Comparison of ENCODE assay signal across 28 mouse cellular contexts in the genomic region with DNA sequence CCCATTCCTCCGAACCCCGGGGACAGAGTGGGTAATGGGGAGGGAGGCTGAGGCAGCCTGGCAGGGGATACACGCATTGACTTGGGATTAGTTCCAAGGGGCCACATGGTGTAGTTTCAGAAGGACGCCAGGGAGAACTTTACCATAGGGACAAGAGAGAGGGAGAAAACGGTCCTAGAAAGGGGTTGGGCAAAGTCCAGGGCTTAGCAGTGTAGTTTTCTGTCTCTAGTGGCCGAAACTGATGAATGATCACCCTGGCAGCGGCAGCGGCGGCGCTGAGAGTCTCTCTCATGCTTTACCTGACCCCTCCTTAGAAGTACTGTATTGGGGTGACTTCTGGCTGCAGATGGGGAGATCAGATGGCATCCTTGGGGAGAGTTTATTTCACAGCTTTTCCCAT. TPM values are rescaled to one million over a fixed set of nuclear protein-coding genes. Genes with fewer than 3 reads are reported as not detected.
DNase-seq lines count a peak whose midpoint lies in the region; ATAC-seq and TF ChIP-seq lines count a peak whose summit lies in the region.
"Had no signal": no experiment of that assay in that cellular context is flagged by ENCODE, and none has a peak within 500 bp of the region (broad histone marks: within the 10 kb centered on the region; RNA-seq: fewer than 3 reads in every experiment).

No protein-coding gene starts in this region.

- no peak overlapping the region for H3K4me3 ChIP-seq in forebrain, embryonic 11.5 days (ENCODE audit: low read depth, low read length)
- no peak overlapping the region for H3K4me3 ChIP-seq in forebrain, postnatal 0 days (ENCODE audit: low read depth, low read length)
- peak overlapping the region; percentile 2; the same call in 1 of the 2 replicates for H3K4me3 ChIP-seq in kidney, adult 2 months (ENCODE audit: insufficient read depth, low read depth, low read length)
- no peak overlapping the region for H3K4me3 ChIP-seq in kidney, embryonic 16.5 days (ENCODE audit: low read length)
- H3K4me3 ChIP-seq in kidney, postnatal 0 days (replicated peaks; ENCODE audit: low read depth, low read length): no peak overlapping the region
- H3K4me3 ChIP-seq in kidney, embryonic 15.5 days (replicated peaks): no peak overlapping the region
- H3K4me3 ChIP-seq in liver, adult 2 months (ENCODE audit: insufficient read depth, low read depth, low read length): peak overlapping the region; percentile 69
- H3K4me3 ChIP-seq in liver, embryonic 12.5 days: no peak overlapping the region
- H3K4me3 ChIP-seq: embryonic facial prominence, embryonic 10.5 days; embryonic facial prominence, embryonic 12.5 days; forebrain, embryonic 12.5 days had no signal

- no peak overlapping the region for H3K4me2 ChIP-seq in forebrain, embryonic 11.5 days (ENCODE audit: low read depth, low read length, severe bottlenecking)
- no peak overlapping the region for H3K4me2 ChIP-seq in forebrain, postnatal 0 days (ENCODE audit: low read depth)
- no peak overlapping the region for H3K4me2 ChIP-seq in kidney, embryonic 16.5 days (replicated peaks; ENCODE audit: low read depth, low read length)
- no peak overlapping the region for H3K4me2 ChIP-seq in kidney, postnatal 0 days (ENCODE audit: low read length)
- H3K4me2 ChIP-seq in kidney, embryonic 15.5 days: no peak overlapping the region
- H3K4me2 ChIP-seq in liver, embryonic 12.5 days: no peak overlapping the region
- H3K4me2 ChIP-seq: embryonic facial prominence, embryonic 12.5 days; forebrain, embryonic 12.5 days had no signal

- DNase-seq in forebrain, embryonic 11.5 days (ENCODE audit: low spot score): peak; percentile 40
- no peak for DNase-seq in forebrain, postnatal 0 days
- DNase-seq in kidney, adult 2 months: peak; percentile 51
- DNase-seq in kidney, postnatal 0 days (ENCODE audit: low spot score): no peak
- DNase-seq in liver, adult 2 months (ENCODE audit: extremely low read depth, low read depth, low spot score): peak; percentile 61
- DNase-seq: adrenal gland, adult 8-10 months; adrenal gland, postnatal 14 days; adrenal gland, postnatal 36 days; B cell, adult 2 months; cerebellum, adult 2 months; cerebellum, adult 9-10 months; cerebellum, postnatal 10 days; cerebellum, postnatal 25 days had no signal

- H3K9ac ChIP-seq in forebrain, embryonic 11.5 days (ENCODE audit: low read length): no peak overlapping the region
- no peak overlapping the region for H3K9ac ChIP-seq in forebrain, postnatal 0 days
- no peak overlapping the region for H3K9ac ChIP-seq in kidney, embryonic 16.5 days (replicated peaks; ENCODE audit: low read length)
- H3K9ac ChIP-seq in kidney, postnatal 0 days (ENCODE audit: low read depth, low read length): no peak overlapping the region
- H3K9ac ChIP-seq in kidney, embryonic 15.5 days: no peak overlapping the region
- H3K9ac ChIP-seq in liver, adult 2 months (ENCODE audit: low read depth, low read length): peak overlapping the region; percentile 89
- H3K9ac ChIP-seq in liver, embryonic 12.5 days: no peak overlapping the region
- H3K9ac ChIP-seq: embryonic facial prominence, embryonic 12.5 days; forebrain, embryonic 12.5 days had no signal

- WGBS in forebrain, embryonic 11.5 days: 82% methylated on average over 10 of the region's 10 CpGs
- WGBS in forebrain, postnatal 0 days: 83% methylated on average over 10 of the region's 10 CpGs
- WGBS in kidney, adult 2 months: 58% methylated on average over 10 of the region's 10 CpGs
- 79% methylated on average over 10 of the region's 10 CpGs for WGBS in kidney, embryonic 16.5 days
- WGBS in kidney, postnatal 0 days: 78% methylated on average over 10 of the region's 10 CpGs
- 81% methylated on average over 10 of the region's 10 CpGs for WGBS in kidney, embryonic 15.5 days
- WGBS in liver, adult 2 months: 24% methylated on average over 10 of the region's 10 CpGs
- 64% methylated on average over 10 of the region's 10 CpGs for WGBS in liver, embryonic 12.5 days (ENCODE audit: insufficient replicate concordance)

- H3K79me2 ChIP-seq in liver, adult 2 months (ENCODE audit: control insufficient read depth, insufficient read depth, low read length): peaks cover 10% of the 10 kb centered on the region; the same call in 1 of the 2 replicates

- no peaks in the 10 kb centered on the region for H3K4me1 ChIP-seq in forebrain, embryonic 11.5 days (replicated peaks; ENCODE audit: control insufficient read depth, insufficient read depth, low read length)
- no peaks in the 10 kb centered on the region for H3K4me1 ChIP-seq in forebrain, postnatal 0 days (ENCODE audit: insufficient read depth)
- H3K4me1 ChIP-seq in kidney, adult 2 months (ENCODE audit: control insufficient read depth, insufficient read depth, low read length): no peaks in the 10 kb centered on the region
- no peaks in the 10 kb centered on the region for H3K4me1 ChIP-seq in kidney, embryonic 16.5 days (ENCODE audit: insufficient read depth, low read length)
- no peaks in the 10 kb centered on the region for H3K4me1 ChIP-seq in kidney, postnatal 0 days (replicated peaks; ENCODE audit: insufficient read depth, low read length)
- no peaks in the 10 kb centered on the region for H3K4me1 ChIP-seq in kidney, embryonic 15.5 days
- peaks cover 18% of the 10 kb centered on the region for H3K4me1 ChIP-seq in liver, adult 2 months (ENCODE audit: control insufficient read depth, insufficient read depth, low read length)
- H3K4me1 ChIP-seq in liver, embryonic 12.5 days: no peaks in the 10 kb centered on the region
- H3K4me1 ChIP-seq: embryonic facial prominence, embryonic 10.5 days; embryonic facial prominence, embryonic 12.5 days; forebrain, embryonic 12.5 days had no signal

- no peak for ATAC-seq in forebrain, embryonic 11.5 days (replicated peaks; ENCODE audit: low FRiP score)
- no peak for ATAC-seq in forebrain, postnatal 0 days
- no peak for ATAC-seq in kidney, embryonic 16.5 days (ENCODE audit: low FRiP score, low TSS enrichment)
- peak; percentile 15; the same call in 1 of the 2 replicates for ATAC-seq in kidney, postnatal 0 days (replicated peaks; ENCODE audit: low FRiP score, low read depth)
- ATAC-seq in kidney, embryonic 15.5 days (replicated peaks; ENCODE audit: low FRiP score): no peak
- no peak for ATAC-seq in liver, embryonic 12.5 days
- ATAC-seq: activated CD4-positive, CD25-positive, alpha-beta regulatory T cell, adult 4 months; CD4-positive, CD25-positive, alpha-beta regulatory T cell, adult 4 months; forebrain, embryonic 14.5 days; Patski had no signal

- H3K36me3 ChIP-seq in forebrain, embryonic 11.5 days (ENCODE audit: control insufficient read depth, insufficient read depth, low read length): no peaks in the 10 kb centered on the region
- H3K36me3 ChIP-seq in forebrain, postnatal 0 days (ENCODE audit: insufficient read depth): no peaks in the 10 kb centered on the region
- no peaks in the 10 kb centered on the region for H3K36me3 ChIP-seq in kidney, adult 2 months (ENCODE audit: control insufficient read depth, insufficient read depth, low read length)
- no peaks in the 10 kb centered on the region for H3K36me3 ChIP-seq in kidney, embryonic 16.5 days (ENCODE audit: insufficient read depth, low read length)
- no peaks in the 10 kb centered on the region for H3K36me3 ChIP-seq in kidney, postnatal 0 days (ENCODE audit: insufficient read depth, low read length)
- no peaks in the 10 kb centered on the region for H3K36me3 ChIP-seq in kidney, embryonic 15.5 days
- H3K36me3 ChIP-seq in liver, adult 2 months (ENCODE audit: control insufficient read depth, insufficient read depth, low read length): peaks cover 12% of the 10 kb centered on the region; the same call in 1 of the 2 replicates
- H3K36me3 ChIP-seq in liver, embryonic 12.5 days: no peaks in the 10 kb centered on the region
- H3K36me3 ChIP-seq: embryonic facial prominence, embryonic 10.5 days; embryonic facial prominence, embryonic 12.5 days; forebrain, embryonic 12.5 days; G1E had no signal

- no peaks in the 10 kb centered on the region for H3K27me3 ChIP-seq in forebrain, embryonic 11.5 days (ENCODE audit: control insufficient read depth, insufficient read depth, low read length)
- H3K27me3 ChIP-seq in forebrain, postnatal 0 days (ENCODE audit: insufficient read depth, low read length): no peaks in the 10 kb centered on the region
- H3K27me3 ChIP-seq in kidney, adult 2 months (replicated peaks; ENCODE audit: control insufficient read depth, insufficient read depth, low read length): no peaks in the 10 kb centered on the region
- H3K27me3 ChIP-seq in kidney, embryonic 16.5 days (ENCODE audit: insufficient read depth, low read length): no peaks in the 10 kb centered on the region
- no peaks in the 10 kb centered on the region for H3K27me3 ChIP-seq in kidney, postnatal 0 days (ENCODE audit: insufficient read depth, low read length)
- 0 out of 2 replicates have a peak, but pooled peaks cover 4% of the 10 kb centered on the region for H3K27me3 ChIP-seq in kidney, embryonic 15.5 days
- H3K27me3 ChIP-seq in liver, adult 2 months (ENCODE audit: control insufficient read depth, insufficient read depth, low read length): no peaks in the 10 kb centered on the region
- peaks cover 42% of the 10 kb centered on the region for H3K27me3 ChIP-seq in liver, embryonic 12.5 days (replicated peaks)
- H3K27me3 ChIP-seq: embryonic facial prominence, embryonic 12.5 days; Patski had no signal

- TF ChIP-seq POLR2A in kidney, adult 2 months (IDR thresholded peaks at IDR 0.05; ENCODE audit: low read depth, low read length): no peak
- 0 out of 2 replicates have a peak, but pooled peaks have one; percentile 3 for TF ChIP-seq POLR2A in liver, adult 2 months (IDR thresholded peaks at IDR 0.05; ENCODE audit: extremely low read depth, insufficient read depth, low read length)

- no peak for TF ChIP-seq CTCF in forebrain, postnatal 0 days (IDR thresholded peaks at IDR 0.05; ENCODE audit: low read depth)
- 0 out of 2 replicates have a peak, but pooled peaks have one; percentile 8 for TF ChIP-seq CTCF in kidney, adult 2 months (conservative IDR thresholded peaks at IDR 0.05; ENCODE audit: insufficient read depth, insufficient read length, low read depth, low read length)
- TF ChIP-seq CTCF in kidney, postnatal 0 days (IDR thresholded peaks at IDR 0.05; ENCODE audit: low read depth): no peak
- TF ChIP-seq CTCF in liver, adult 2 months (IDR thresholded peaks at IDR 0.05; ENCODE audit: low read depth, low read length): no peak

- H3K9me3 ChIP-seq in forebrain, embryonic 11.5 days (ENCODE audit: control insufficient read depth, low read length): no peaks in the 10 kb centered on the region
- no peaks in the 10 kb centered on the region for H3K9me3 ChIP-seq in forebrain, postnatal 0 days (ENCODE audit: low read length)
- H3K9me3 ChIP-seq in kidney, embryonic 16.5 days (ENCODE audit: low read length): no peaks in the 10 kb centered on the region
- no peaks in the 10 kb centered on the region for H3K9me3 ChIP-seq in kidney, postnatal 0 days (replicated peaks; ENCODE audit: low read length)
- H3K9me3 ChIP-seq in kidney, embryonic 15.5 days (replicated peaks): no peaks in the 10 kb centered on the region
- H3K9me3 ChIP-seq in liver, embryonic 12.5 days (replicated peaks): no peaks in the 10 kb centered on the region
- H3K9me3 ChIP-seq: embryonic facial prominence, embryonic 10.5 days; embryonic facial prominence, embryonic 12.5 days; forebrain, embryonic 12.5 days; G1E had no signal

- H3K27ac ChIP-seq in forebrain, embryonic 11.5 days (ENCODE audit: low read depth, low read length): no peak overlapping the region
- H3K27ac ChIP-seq in forebrain, postnatal 0 days (ENCODE audit: low read depth, low read length): no peak overlapping the region
- H3K27ac ChIP-seq in kidney, adult 2 months (ENCODE audit: insufficient read depth, low read depth, low read length): peak overlapping the region; percentile 1; the same call in 1 of the 2 replicates
- no peak overlapping the region for H3K27ac ChIP-seq in kidney, embryonic 16.5 days (ENCODE audit: low read length)
- H3K27ac ChIP-seq in kidney, postnatal 0 days: 0 out of 2 replicates have a peak overlapping the region, but pooled peaks have one; percentile 11
- no peak overlapping the region for H3K27ac ChIP-seq in kidney, embryonic 15.5 days
- peak overlapping the region; percentile 85 for H3K27ac ChIP-seq in liver, adult 2 months (replicated peaks; ENCODE audit: insufficient read depth, low read depth, low read length)
- H3K27ac ChIP-seq in liver, embryonic 12.5 days: no peak overlapping the region
- H3K27ac ChIP-seq: embryonic facial prominence, embryonic 10.5 days; embryonic facial prominence, embryonic 12.5 days; forebrain, embryonic 12.5 days had no signal

RNA-seq across cellular contexts. Expression of gene Mettl7b, which starts 2.4 kb away (rescaled TPM):
- not detected in 2 replicates for polyA plus RNA-seq in forebrain, embryonic 11.5 days (2014; fragmentation: Nextera tagmentation; extraction: Ambion mirVana)
- not detected in 2 replicates for total RNA-seq in forebrain, postnatal 0 days (2014; rRNA removed)
- polyA plus RNA-seq in forebrain, postnatal 0 days (2015; fragmentation: Nextera tagmentation; extraction: Ambion mirVana): not detected in 2 replicates
- 234 and 269 TPM in 2 replicates for polyA plus RNA-seq in kidney, adult 2 months (2012; rRNA removed)
- polyA plus RNA-seq in kidney, embryonic 16.5 days (2015; fragmentation: Nextera tagmentation; extraction: Ambion mirVana): 12.0 and 17.1 TPM in 2 replicates
- 59.9 and 69.3 TPM in 2 replicates for polyA plus RNA-seq in kidney, postnatal 0 days (2015; fragmentation: Nextera tagmentation; extraction: Ambion mirVana)
- polyA plus RNA-seq in kidney, embryonic 15.5 days (2015; fragmentation: Nextera tagmentation; extraction: Ambion mirVana): 5.6 and 6.4 TPM in 2 replicates
- 639 and 785 TPM in 2 replicates for total RNA-seq in liver, adult 2 months (2014; rRNA removed)
- polyA plus RNA-seq in liver, adult 2 months (2012; rRNA removed): 780 and 929 TPM in 2 replicates
- not detected in 2 replicates for polyA plus RNA-seq in liver, embryonic 12.5 days (2016; fragmentation: Nextera tagmentation; extraction: Ambion mirVana)
- total RNA-seq: CH12.LX, G1E had no signal
- polyA plus RNA-seq: activated CD4-positive, CD25-positive, alpha-beta regulatory T cell, adult 4 months; CD4-positive, CD25-positive, alpha-beta regulatory T cell, adult 4 months; cerebellum, adult 2 months; cortical plate, adult 2 months; embryonic facial prominence, embryonic 10.5 days; embryonic facial prominence, embryonic 14.5 days; forebrain, embryonic 12.5 days; forebrain, embryonic 14.5 days; G1E had no signal

RNA-seq across cellular contexts. Expression of gene Itga7, which starts 24.7 kb away (rescaled TPM):
- polyA plus RNA-seq in forebrain, embryonic 11.5 days (2014; fragmentation: Nextera tagmentation; extraction: Ambion mirVana): 0.65 and 0.69 TPM in 2 replicates
- 7.7 and 12.7 TPM in 2 replicates for total RNA-seq in forebrain, postnatal 0 days (2014; rRNA removed)
- polyA plus RNA-seq in forebrain, postnatal 0 days (2015; fragmentation: Nextera tagmentation; extraction: Ambion mirVana): 5.8 and 7.7 TPM in 2 replicates
- polyA plus RNA-seq in kidney, adult 2 months (2012; rRNA removed): 14.6 and 17.8 TPM in 2 replicates
- 3.9 and 4.0 TPM in 2 replicates for polyA plus RNA-seq in kidney, embryonic 16.5 days (2015; fragmentation: Nextera tagmentation; extraction: Ambion mirVana)
- polyA plus RNA-seq in kidney, postnatal 0 days (2015; fragmentation: Nextera tagmentation; extraction: Ambion mirVana): 3.8 TPM in 2 replicates
- polyA plus RNA-seq in kidney, embryonic 15.5 days (2015; fragmentation: Nextera tagmentation; extraction: Ambion mirVana): 3.6 and 4.2 TPM in 2 replicates
- total RNA-seq in liver, adult 2 months (2014; rRNA removed): 4.6 and 4.9 TPM in 2 replicates
- polyA plus RNA-seq in liver, adult 2 months (2012; rRNA removed): 9.5 and 11.0 TPM in 2 replicates
- polyA plus RNA-seq in liver, embryonic 12.5 days (2016; fragmentation: Nextera tagmentation; extraction: Ambion mirVana): 0.12 and 0.17 TPM in 2 replicates

RNA-seq across cellular contexts. Expression of gene Olfr9, which starts 30.9 kb away (rescaled TPM):
- polyA plus RNA-seq in forebrain, embryonic 11.5 days (2014; fragmentation: Nextera tagmentation; extraction: Ambion mirVana): not detected in 2 replicates
- not detected in 2 replicates for total RNA-seq in forebrain, postnatal 0 days (2014; rRNA removed)
- polyA plus RNA-seq in forebrain, postnatal 0 days (2015; fragmentation: Nextera tagmentation; extraction: Ambion mirVana): not detected in 2 replicates
- not detected in 2 replicates for polyA plus RNA-seq in kidney, adult 2 months (2012; rRNA removed)
- polyA plus RNA-seq in kidney, embryonic 16.5 days (2015; fragmentation: Nextera tagmentation; extraction: Ambion mirVana): not detected in 2 replicates
- not detected in 2 replicates for polyA plus RNA-seq in kidney, postnatal 0 days (2015; fragmentation: Nextera tagmentation; extraction: Ambion mirVana)
- not detected in 2 replicates for polyA plus RNA-seq in kidney, embryonic 15.5 days (2015; fragmentation: Nextera tagmentation; extraction: Ambion mirVana)
- 0.07 TPM in 1 of 2 replicates, not detected in the other for total RNA-seq in liver, adult 2 months (2014; rRNA removed)
- polyA plus RNA-seq in liver, adult 2 months (2012; rRNA removed): 0.02 TPM in 1 of 2 replicates, not detected in the other
- polyA plus RNA-seq in liver, embryonic 12.5 days (2016; fragmentation: Nextera tagmentation; extraction: Ambion mirVana): not detected in 2 replicates
- total RNA-seq: adrenal gland, adult 18-20 months; adrenal gland, adult 8-10 months; adrenal gland, postnatal 14 days; adrenal gland, postnatal 36 days; CH12.LX had no signal
- polyA plus RNA-seq: activated CD4-positive, CD25-positive, alpha-beta regulatory T cell, adult 4 months; CD4-positive, CD25-positive, alpha-beta regulatory T cell, adult 4 months; cerebellum, adult 2 months; cortical plate, adult 2 months; embryonic facial prominence, embryonic 10.5 days; embryonic facial prominence, embryonic 12.5 days; embryonic facial prominence, embryonic 14.5 days; forebrain, embryonic 12.5 days; forebrain, embryonic 14.5 days; G1E; Patski had no signal

RNA-seq across cellular contexts. Expression of gene Bloc1s1, which starts 34.5 kb away (rescaled TPM):
- 191 and 202 TPM in 2 replicates for polyA plus RNA-seq in forebrain, embryonic 11.5 days (2014; fragmentation: Nextera tagmentation; extraction: Ambion mirVana)
- total RNA-seq in forebrain, postnatal 0 days (2014; rRNA removed): 120 and 149 TPM in 2 replicates
- polyA plus RNA-seq in forebrain, postnatal 0 days (2015; fragmentation: Nextera tagmentation; extraction: Ambion mirVana): 246 and 305 TPM in 2 replicates
- polyA plus RNA-seq in kidney, adult 2 months (2012; rRNA removed): 339 and 365 TPM in 2 replicates
- polyA plus RNA-seq in kidney, embryonic 16.5 days (2015; fragmentation: Nextera tagmentation; extraction: Ambion mirVana): 227 and 234 TPM in 2 replicates
- 272 and 276 TPM in 2 replicates for polyA plus RNA-seq in kidney, postnatal 0 days (2015; fragmentation: Nextera tagmentation; extraction: Ambion mirVana)
- polyA plus RNA-seq in kidney, embryonic 15.5 days (2015; fragmentation: Nextera tagmentation; extraction: Ambion mirVana): 220 and 231 TPM in 2 replicates
- 91.1 and 106 TPM in 2 replicates for total RNA-seq in liver, adult 2 months (2014; rRNA removed)
- polyA plus RNA-seq in liver, adult 2 months (2012; rRNA removed): 192 and 226 TPM in 2 replicates
- 82.5 and 83.0 TPM in 2 replicates for polyA plus RNA-seq in liver, embryonic 12.5 days (2016; fragmentation: Nextera tagmentation; extraction: Ambion mirVana)

RNA-seq across cellular contexts. Expression of gene Rdh5, which starts 35.7 kb away (rescaled TPM):
- 12.3 and 12.6 TPM in 2 replicates for polyA plus RNA-seq in forebrain, embryonic 11.5 days (2014; fragmentation: Nextera tagmentation; extraction: Ambion mirVana)
- 4.1 and 5.8 TPM in 2 replicates for total RNA-seq in forebrain, postnatal 0 days (2014; rRNA removed)
- 6.9 and 10.2 TPM in 2 replicates for polyA plus RNA-seq in forebrain, postnatal 0 days (2015; fragmentation: Nextera tagmentation; extraction: Ambion mirVana)
- polyA plus RNA-seq in kidney, adult 2 months (2012; rRNA removed): 38.9 and 46.0 TPM in 2 replicates
- 17.7 and 20.5 TPM in 2 replicates for polyA plus RNA-seq in kidney, embryonic 16.5 days (2015; fragmentation: Nextera tagmentation; extraction: Ambion mirVana)
- 12.9 and 15.0 TPM in 2 replicates for polyA plus RNA-seq in kidney, postnatal 0 days (2015; fragmentation: Nextera tagmentation; extraction: Ambion mirVana)
- polyA plus RNA-seq in kidney, embryonic 15.5 days (2015; fragmentation: Nextera tagmentation; extraction: Ambion mirVana): 15.3 and 18.8 TPM in 2 replicates
- total RNA-seq in liver, adult 2 months (2014; rRNA removed): 30.4 and 33.8 TPM in 2 replicates
- polyA plus RNA-seq in liver, adult 2 months (2012; rRNA removed): 86.2 and 91.8 TPM in 2 replicates
- 8.2 and 9.0 TPM in 2 replicates for polyA plus RNA-seq in liver, embryonic 12.5 days (2016; fragmentation: Nextera tagmentation; extraction: Ambion mirVana)

Comparison
In these comparisons a context has a peak if more than half of its experiments do, and no peak if none do; other contexts are left out.
1. DNase-seq: peak in forebrain, embryonic 11.5 days (single experiment), kidney, adult 2 months (single experiment) and liver, adult 2 months (single experiment); none in forebrain, postnatal 0 days (single experiment) and kidney, postnatal 0 days (single experiment).
2. H3K27ac ChIP-seq: peak in kidney, adult 2 months (single experiment), kidney, postnatal 0 days (single experiment) and liver, adult 2 months (single experiment); none in forebrain, embryonic 11.5 days (single experiment), forebrain, postnatal 0 days (single experiment), kidney, embryonic 16.5 days (single experiment), kidney, embryonic 15.5 days (single experiment) and liver, embryonic 12.5 days (single experiment).
3. H3K4me3 ChIP-seq: peak in kidney, adult 2 months (single experiment) and liver, adult 2 months (single experiment); none in forebrain, embryonic 11.5 days (single experiment), forebrain, postnatal 0 days (single experiment), kidney, embryonic 16.5 days (single experiment), kidney, postnatal 0 days (single experiment), kidney, embryonic 15.5 days (single experiment) and liver, embryonic 12.5 days (single experiment).